Mouse (Mus musculus): ENCODE measurements around the gene Cdca5.
"Not testable (repeated sequence)": the region's sequence is repeated elsewhere in the genome, so short reads cannot be mapped to it uniquely, and the experiment has no call there.

- TF ChIP-seq EP300, CTCF (IDR thresholded peaks at IDR 0.05; ENCODE audit: low read depth): not testable (repeated sequence)
These were observed 48.4 kb downstream of the Cdca5 start for GRCm38 (mm10) chr19:6133197-6133596.

Measured in liver, embryonic 14.5 days (tissue).